Mouse (Mus musculus) erythroblast, embryonic 14.5 days (primary cell): ENCODE measurements around the gene Nptx1.

ENCODE experiments used
- GATA1 ChIP-seq: IDR thresholded peaks from 2 replicates; pipeline ENCODE4 v1.6.1; 2012; ENCODE audit warnings: low read length, inconsistent platforms, mixed read lengths
- TAL1 ChIP-seq: IDR thresholded peaks from 3 replicates; pipeline ENCODE4 v1.6.1; 2012; ENCODE audit warnings: low read length, inconsistent platforms, mixed read lengths

DNA sequence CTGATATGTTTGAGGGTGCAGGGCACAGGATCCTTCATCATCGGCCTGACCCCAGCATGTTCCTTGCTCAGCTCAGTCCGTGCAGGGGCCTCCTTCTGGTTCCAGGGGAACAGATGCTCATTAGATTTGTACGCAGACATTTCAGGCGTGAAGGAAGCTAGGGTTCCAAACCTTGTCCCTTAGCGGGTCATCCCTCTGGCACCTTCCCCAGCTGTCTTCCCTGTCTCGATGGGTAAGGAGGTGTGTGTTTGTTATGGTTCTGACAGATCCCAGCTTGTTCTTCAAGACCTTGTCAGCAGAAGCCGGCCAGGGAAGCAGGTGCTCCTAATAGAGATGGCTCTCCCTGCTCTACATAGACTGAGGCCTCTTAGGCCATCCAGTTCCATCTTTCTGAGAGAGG, 17.5 kb upstream of the Nptx1 start:
- TF ChIP-seq GATA1 (no peak), TAL1 (no peak)
